Mouse (Mus musculus): Measurements from ENCODE around the gene Vmn1r188.
"Not testable (repeated sequence)": the region's sequence is repeated elsewhere in the genome, so short reads cannot be mapped to it uniquely, and the experiment has no call there.

Vmn1r188 gene

GRCm38 (mm10) chr13:22084140-22084539 is at the start of gene Vmn1r188:
Gene Vmn1r188, plus strand, starts transcription at chr13:22084440.
- DNase-seq (ENCODE audit: low spot score in 2 of 2), result not testable (repeated sequence)

GRCm38 (mm10) chr13:22034443-22035266 is 49.6 kb upstream of the Vmn1r188 start:
- no peak for DNase-seq (ENCODE audit: low spot score in 2 of 2)

DNA sequence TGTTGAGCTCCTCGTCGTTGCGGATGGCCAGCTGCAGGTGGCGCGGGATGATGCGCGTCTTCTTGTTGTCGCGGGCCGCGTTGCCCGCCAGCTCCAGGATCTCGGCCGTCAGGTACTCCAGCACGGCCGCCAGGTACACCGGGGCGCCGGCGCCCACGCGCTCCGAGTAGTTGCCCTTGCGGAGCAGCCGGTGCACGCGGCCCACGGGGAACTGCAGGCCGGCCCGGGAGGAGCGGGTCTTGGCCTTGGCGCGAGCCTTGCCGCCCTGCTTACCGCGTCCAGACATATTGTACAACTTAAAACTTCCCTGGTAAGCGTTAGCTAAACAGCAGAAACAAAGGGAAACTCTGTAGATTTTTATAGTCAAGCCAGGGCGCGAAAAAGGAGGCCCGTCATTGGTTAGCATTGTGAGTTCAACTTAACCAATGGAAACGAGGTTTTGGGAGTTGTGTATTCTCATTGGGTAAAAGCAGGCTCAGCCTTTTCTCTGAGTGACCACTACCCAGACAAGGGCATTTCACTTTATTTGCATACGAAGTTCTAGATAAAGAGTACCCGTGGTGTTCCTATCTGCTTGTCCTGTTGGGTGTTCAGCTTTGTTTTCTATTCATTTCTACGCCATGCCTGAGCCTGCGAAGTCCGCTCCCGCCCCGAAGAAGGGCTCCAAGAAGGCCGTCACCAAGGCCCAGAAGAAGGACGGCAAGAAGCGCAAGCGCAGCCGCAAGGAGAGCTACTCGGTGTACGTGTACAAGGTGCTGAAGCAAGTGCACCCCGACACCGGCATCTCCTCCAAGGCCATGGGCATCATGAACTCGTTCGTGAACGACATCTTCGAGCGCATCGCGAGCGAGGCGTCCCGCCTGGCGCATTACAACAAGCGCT is 48.7 kb upstream of the Vmn1r188 start, which contains the start of the genes Hist1h2ah and Hist1h2bk:
TSS of gene Hist1h2ah (minus strand) at position 302 of the 882 bp plus-strand sequence.
TSS of gene Hist1h2bk (plus strand) at position 604 of the 882 bp plus-strand sequence.
- DNase-seq (ENCODE audit: low spot score in 2 of 2), result peak; percentile 77 to 90

- no peak for DNase-seq (ENCODE audit: low spot score in 2 of 2)
These were observed 47.9 kb upstream of the Vmn1r188 start for GRCm38 (mm10) chr13:22036149-22036956.

DNA sequence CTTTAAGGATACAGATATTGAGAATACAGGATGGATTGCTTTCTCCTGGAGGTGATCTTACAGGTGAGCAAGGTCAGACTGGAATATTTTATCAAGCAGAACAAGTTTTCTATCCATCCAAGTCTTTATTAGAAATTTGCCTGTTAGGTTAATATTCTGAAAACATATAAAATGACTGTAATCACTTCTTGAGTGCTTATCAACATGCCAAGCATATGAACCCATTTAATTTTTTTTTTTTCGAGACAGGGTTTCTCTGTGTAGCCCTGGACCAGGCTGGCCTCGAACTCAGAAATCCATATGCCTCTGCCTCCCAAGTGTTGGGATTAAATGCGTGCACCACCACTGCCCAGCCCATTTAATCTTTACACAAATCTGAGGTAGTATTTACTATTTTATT is 47.3 kb upstream of the Vmn1r188 start:
- DNase-seq (ENCODE audit: low spot score in 2 of 2), result no peak

- no peak for DNase-seq (ENCODE audit: low spot score in 2 of 2)
These were observed 46.8 kb upstream of the Vmn1r188 start for GRCm38 (mm10) chr13:22037415-22037814.

GRCm38 (mm10) chr13:22039364-22039763 is 44.9 kb upstream of the Vmn1r188 start:
- no peak for DNase-seq (ENCODE audit: low spot score in 2 of 2)

DNA sequence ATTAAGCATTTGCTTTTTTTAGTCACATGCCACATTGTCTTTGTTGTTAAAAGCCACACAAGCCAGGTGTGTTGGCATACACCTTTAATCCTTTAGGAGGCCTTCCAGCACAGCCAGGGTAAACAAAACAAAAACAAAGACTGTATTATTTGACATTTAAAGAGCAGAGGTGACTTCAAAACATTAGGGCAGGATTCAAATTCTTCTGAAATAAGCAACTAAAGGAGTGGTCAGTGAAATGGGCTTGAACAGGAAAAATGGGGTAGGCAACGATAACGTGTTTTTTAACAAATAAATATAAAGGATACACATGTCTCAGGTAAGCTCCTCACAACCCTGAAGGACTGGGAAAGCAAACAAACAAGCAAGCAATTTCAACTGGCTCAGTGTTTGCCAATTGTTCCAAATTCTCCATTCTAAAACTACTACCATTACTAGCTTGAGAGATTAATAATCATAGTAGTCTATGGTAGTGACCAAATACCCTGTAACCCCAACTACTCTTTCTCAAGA is 44.2 kb upstream of the Vmn1r188 start:
- DNase-seq (ENCODE audit: low spot score in 2 of 2), result no peak

- DNase-seq (ENCODE audit: low spot score in 2 of 2), result no peak
These were observed 43.6 kb upstream of the Vmn1r188 start for GRCm38 (mm10) chr13:22040464-22041141.

- DNase-seq (ENCODE audit: low spot score in 2 of 2), result peak; percentile 96
These were observed 43.1 kb upstream of the Vmn1r188 start, which contains the start of gene Hist1h4i for GRCm38 (mm10) chr13:22041142-22041536. Gene Hist1h4i, minus strand, starts transcription at chr13:22041362.

DNA sequence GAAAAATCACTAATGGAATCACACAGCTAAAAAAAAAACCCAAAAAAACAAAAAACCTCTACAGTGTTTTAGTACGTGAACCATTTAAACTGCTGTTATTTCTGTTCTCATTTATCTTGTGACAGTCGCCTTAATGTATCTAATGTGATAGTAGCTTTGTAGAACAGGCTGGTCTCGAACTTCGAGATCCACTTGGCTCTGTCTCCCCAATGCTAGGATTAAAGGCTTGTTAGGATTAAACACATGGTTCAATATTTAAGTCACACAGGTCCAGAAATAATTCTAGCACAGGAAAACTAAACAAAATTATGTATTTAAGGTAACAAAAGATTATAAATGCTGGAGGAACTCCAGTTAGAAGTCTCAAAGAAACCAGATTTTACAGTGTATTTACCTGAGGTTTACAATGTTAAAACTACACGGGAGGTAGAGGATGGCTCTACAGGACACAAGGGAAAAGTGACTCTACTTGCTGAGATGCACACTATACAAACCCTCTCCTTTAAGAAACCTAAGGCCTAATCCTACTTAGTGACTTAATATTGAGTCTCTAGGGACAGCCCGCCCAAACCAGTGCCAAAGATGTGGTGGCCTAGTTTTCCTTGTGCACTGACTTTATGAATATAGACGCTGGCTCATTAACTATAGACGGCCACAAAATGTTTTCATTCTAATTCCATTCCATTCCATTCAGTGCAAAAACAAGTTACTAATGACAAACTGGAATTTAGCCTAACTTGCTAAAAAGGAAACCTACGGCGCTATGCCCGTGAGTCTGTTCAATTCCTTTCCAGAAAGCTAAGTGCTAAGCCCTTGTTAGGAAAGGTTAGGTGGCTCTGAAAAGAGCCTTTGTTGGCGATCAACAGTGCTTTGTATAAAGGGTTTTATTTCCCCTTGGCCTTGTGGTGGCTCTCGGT is 42.3 kb upstream of the Vmn1r188 start:
- DNase-seq (ENCODE audit: low spot score in 2 of 2), result no peak

- DNase-seq (ENCODE audit: low spot score in 2 of 2), result peak; percentile 85 to 92
These were observed 41.4 kb upstream of the Vmn1r188 start, which contains the start of the genes Hist1h2ag and Hist1h2bj for GRCm38 (mm10) chr13:22042568-22043502. Gene Hist1h2ag, minus strand, starts transcription at chr13:22042944. Gene Hist1h2bj, plus strand, starts transcription at chr13:22043214.

- no peak for DNase-seq (ENCODE audit: low spot score in 2 of 2)
These were observed 40.5 kb upstream of the Vmn1r188 start for GRCm38 (mm10) chr13:22043503-22044431.

- DNase-seq (ENCODE audit: low spot score in 2 of 2), result no peak
These were observed 39.6 kb upstream of the Vmn1r188 start for GRCm38 (mm10) chr13:22044432-22045155.

- DNase-seq (ENCODE audit: low spot score in 2 of 2), result no peak
These were observed 38.9 kb upstream of the Vmn1r188 start for GRCm38 (mm10) chr13:22045311-22045710.

- DNase-seq (ENCODE audit: low spot score in 2 of 2), result no peak
These were observed 35.2 kb upstream of the Vmn1r188 start for GRCm38 (mm10) chr13:22049041-22049440.
